ENCODE assay signal across 8 mouse cellular contexts in the genomic region with DNA sequence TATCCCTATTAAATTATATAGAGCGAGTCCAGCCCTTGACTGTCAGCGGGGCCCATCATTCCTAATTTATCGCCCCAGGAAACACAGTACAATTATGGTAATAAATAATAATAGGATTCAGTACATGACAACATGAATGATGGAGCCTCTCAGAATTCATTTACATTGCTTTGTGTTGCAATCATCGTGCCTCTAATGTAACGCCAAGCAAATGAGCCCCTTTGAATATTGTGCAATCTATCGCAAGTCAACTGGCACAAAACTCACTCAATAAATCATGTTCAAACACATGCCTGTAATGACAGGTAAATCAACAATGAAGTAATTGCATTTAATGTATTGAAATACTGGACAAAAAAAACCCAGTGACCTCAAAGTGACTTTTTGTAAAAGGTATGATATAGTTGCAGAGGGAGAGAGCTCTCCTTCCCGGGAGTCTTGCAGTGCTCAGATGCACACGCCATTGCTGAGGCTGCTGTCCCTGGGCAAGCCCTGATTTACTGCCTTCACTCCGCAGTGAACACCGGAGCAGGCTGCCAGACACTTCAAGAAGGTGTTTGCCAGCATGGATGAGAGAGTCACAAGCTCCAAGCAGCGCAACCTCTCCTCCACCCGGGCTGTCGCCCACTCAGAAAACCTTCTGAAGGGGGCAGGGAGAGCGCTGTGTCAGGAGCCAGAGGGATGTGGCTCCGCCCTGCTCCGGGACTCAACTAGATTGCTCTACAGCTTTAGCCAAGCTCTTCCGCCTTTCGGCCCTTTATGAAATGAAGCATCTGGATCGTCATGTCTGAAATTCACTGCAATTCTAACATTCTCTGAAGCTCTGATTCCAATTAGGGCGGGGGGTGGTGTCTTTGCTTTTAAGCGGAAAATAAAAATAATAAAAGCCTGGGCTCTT.
DNase-seq lines count a peak whose midpoint lies in the region; ATAC-seq lines count a peak whose summit lies in the region.

No protein-coding gene starts in this region.

- H3K4me3 ChIP-seq in hindbrain, embryonic 10.5 days = peak overlapping the region; percentile 32

- DNase-seq in NIH3T3 (ENCODE audit: low read depth) = peak; percentile 64
- peak; percentile 37 for DNase-seq in cerebellum, adult 9-10 months
- peak; percentile 20 to 23 for DNase-seq in frontal cortex, postnatal 36 days (ENCODE audit: low spot score in 2 of 2)
- peak; percentile 42 for DNase-seq in hindbrain, embryonic 10.5 days (ENCODE audit: low spot score)
- peak; percentile 7 to 36 for DNase-seq in left cerebral cortex, adult 18-20 months (ENCODE audit: low spot score in 2 of 2)
- DNase-seq in telencephalon, adult 2 months (ENCODE audit: low read depth, low spot score) = peak; percentile 17

- peak; percentile 39; the same call in 1 of the 2 replicates for ATAC-seq in megakaryocyte progenitor cell, adult 5-6 weeks (replicated peaks; ENCODE audit: poor library complexity)
- no peak for ATAC-seq in megakaryocyte, adult 5-6 weeks (ENCODE audit: poor library complexity, severe bottlenecking)

- peak overlapping the region; percentile 77 for H3K27ac ChIP-seq in hindbrain, embryonic 10.5 days

- peaks cover 44% of the 10 kb centered on the region for H3K4me1 ChIP-seq in hindbrain, embryonic 10.5 days (replicated peaks)

- 0 out of 2 replicates have a peak, but pooled peaks cover 3% of the 10 kb centered on the region for H3K27me3 ChIP-seq in hindbrain, embryonic 10.5 days (ENCODE audit: insufficient read depth, poor library complexity, severe bottlenecking)

- no peaks in the 10 kb centered on the region for H3K9me3 ChIP-seq in hindbrain, embryonic 10.5 days

- no peaks in the 10 kb centered on the region for H3K36me3 ChIP-seq in hindbrain, embryonic 10.5 days

- 55% methylated on average over 21 of the region's 21 CpGs for WGBS in hindbrain, embryonic 10.5 days
